Mouse (Mus musculus) kidney, embryonic 16.5 days (tissue): ENCODE measurements around the gene Gm49450. TPM values are rescaled to one million over a fixed set of nuclear protein-coding genes. Genes with fewer than 3 reads are reported as not detected.
"Not testable (repeated sequence)": the region's sequence is repeated elsewhere in the genome, so short reads cannot be mapped to it uniquely, and the experiment has no call there.

ENCODE experiments used
- ATAC-seq: fragments of 200-750 bp; cut with Nextera tagmentation; 2 replicates; pipeline ENCODE4 v1.8.0; 2017; ENCODE audit warnings: moderate TSS enrichment; ENCODE audit not compliant: low FRiP score, low TSS enrichment
- H3K27ac ChIP-seq: fragments of 300-500 bp; sonication (generic); 2 replicates; pipeline ENCODE4 v1.5.1; 2014; ENCODE audit warnings: low read length
- H3K27me3 ChIP-seq: fragments of 300-500 bp; sonication (generic); 2 replicates; pipeline ENCODE4 v1.6.1; 2014; ENCODE audit warnings: low read length, control low read depth, mixed read lengths; ENCODE audit not compliant: insufficient read depth
- H3K36me3 ChIP-seq: fragments of 300-500 bp; sonication (generic); 2 replicates; pipeline ENCODE4 v1.6.1; 2014; ENCODE audit warnings: low read length, control low read depth, mixed read lengths; ENCODE audit not compliant: insufficient read depth
- H3K4me1 ChIP-seq: fragments of 300-500 bp; sonication (generic); 2 replicates; pipeline ENCODE4 v1.6.1; 2014; ENCODE audit warnings: low read length, control low read depth, mixed read lengths; ENCODE audit not compliant: insufficient read depth
- H3K4me2 ChIP-seq: fragments of 300-500 bp; sonication (generic); replicated peaks from 2 replicates; pipeline ENCODE4 v1.6.1; 2014; ENCODE audit warnings: low read depth, low read length
- H3K4me3 ChIP-seq: fragments of 300-500 bp; sonication (generic); 2 replicates; pipeline ENCODE4 v1.5.1; 2014; ENCODE audit warnings: mild to moderate bottlenecking, low read length
- H3K9ac ChIP-seq: fragments of 300-500 bp; sonication (generic); replicated peaks from 2 replicates; pipeline ENCODE4 v1.6.1; 2014; ENCODE audit warnings: low read length
- H3K9me3 ChIP-seq: fragments of 300-500 bp; sonication (generic); 2 replicates; pipeline ENCODE4 v1.6.1; 2016; ENCODE audit warnings: low read length, control low read depth
- WGBS: fragments of 180-500 bp; shearing (Covaris S2); extraction: QIAGEN DNeasy Blood & Tissue Kit; methylation state at CpG from one replicate; pipeline ENCODE4 v1.1.7; 2014; 5-methylcytosine and 5-hydroxymethylcytosine counted together
- polyA plus RNA-seq: library from polyadenylated mRNA; unstranded; fragments of >200 nt; fragmentation: Nextera tagmentation; extraction: Ambion mirVana; gene quantifications from 2 replicates; pipeline ENCODE4 v1.2.1, GENCODE M21; 2015

The Gm49450 gene
- polyA plus RNA-seq, 1 experiment from 2014 or later, result not detected

GRCm38 (mm10) chr15:98930017-98930734, 23.2 kb downstream of the Gm49450 start:
- Histone ChIP-seq H3K4me1 (peaks cover 14% of the 10 kb centered on the region), H3K27me3 (no peaks in the 10 kb centered on the region), H3K4me3 (no peak overlapping the region), H3K36me3 (peaks cover 11% of the 10 kb centered on the region), H3K4me2 (no peak overlapping the region), H3K27ac (0 out of 2 replicates have a peak overlapping the region, but pooled peaks have one; percentile 29), H3K9ac (no peak overlapping the region), H3K9me3 (no peaks in the 10 kb centered on the region; the same call in 1 of the 2 replicates)
- WGBS, result 51% methylated on average over 8 of the region's 8 CpGs
- ATAC-seq, result no peak

GRCm38 (mm10) chr15:98928598-98929240, 24.6 kb downstream of the Gm49450 start:
- no peak overlapping the region for H3K27ac ChIP-seq
- no peaks in the 10 kb centered on the region for H3K27me3 ChIP-seq
- peaks cover 11% of the 10 kb centered on the region for H3K36me3 ChIP-seq
- peak; percentile 76; the same call in 1 of the 2 replicates for ATAC-seq
- peak overlapping the region; percentile 6; the same call in 1 of the 2 replicates for H3K4me3 ChIP-seq
- H3K9me3 ChIP-seq, result no peaks in the 10 kb centered on the region; the same call in 1 of the 2 replicates
- 12% methylated on average over 13 of the region's 13 CpGs for WGBS
- H3K4me1 ChIP-seq, result peaks cover 12% of the 10 kb centered on the region; the same call in 1 of the 2 replicates
- peak overlapping the region; percentile 32; the same call in 1 of the 2 replicates for H3K9ac ChIP-seq
- H3K4me2 ChIP-seq, result peak overlapping the region; percentile 29

DNA sequence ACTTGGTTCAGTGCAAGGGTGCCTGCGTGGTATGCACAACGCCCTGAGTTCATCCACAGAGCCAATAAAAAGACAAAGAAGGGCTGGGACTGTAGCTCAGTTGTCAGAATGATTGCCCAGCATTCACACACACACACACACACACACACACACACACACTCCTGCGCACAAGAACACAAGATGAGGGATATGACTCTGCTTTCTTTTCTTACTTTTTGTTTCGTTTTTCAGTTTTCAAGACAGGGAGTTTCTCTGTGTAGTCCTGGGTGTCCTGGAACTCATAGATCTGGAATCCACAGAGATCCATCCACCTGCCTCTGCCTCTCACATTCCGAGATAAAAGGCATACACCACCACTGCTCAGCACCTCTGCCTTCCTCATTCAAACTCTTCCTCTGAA, 25.8 kb downstream of the Gm49450 start:
- Histone ChIP-seq H3K9me3 (no peaks in the 10 kb centered on the region; the same call in 1 of the 2 replicates), H3K36me3 (peaks cover 11% of the 10 kb centered on the region), H3K27ac (no peak overlapping the region), H3K4me3 (no peak overlapping the region), H3K27me3 (no peaks in the 10 kb centered on the region), H3K4me1 (peaks cover 7% of the 10 kb centered on the region; the same call in 1 of the 2 replicates), H3K4me2 (no peak overlapping the region), H3K9ac (no peak overlapping the region)
- WGBS, result 84% methylated on average over 5 of the region's 5 CpGs
- ATAC-seq, result no peak

DNA sequence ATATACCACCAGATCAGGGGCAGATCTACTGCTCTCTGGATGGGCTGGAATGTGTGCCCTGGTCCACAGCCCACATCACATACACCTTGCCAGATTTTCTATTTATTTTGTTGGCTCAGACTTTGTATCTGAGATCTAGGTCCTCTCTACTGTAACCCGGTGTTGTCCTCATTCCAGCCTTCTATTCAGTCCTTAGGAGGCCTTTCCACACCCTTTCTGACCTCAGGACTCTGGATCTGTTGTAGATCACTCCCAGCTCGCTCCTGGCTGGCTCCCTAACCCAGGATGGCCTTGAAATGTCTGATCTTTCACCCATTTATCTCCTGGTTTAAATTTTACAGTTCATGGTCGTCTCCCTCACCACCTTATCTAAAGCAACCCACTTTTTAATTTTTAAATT, 28.7 kb downstream of the Gm49450 start:
- Histone ChIP-seq H3K36me3 (no peaks in the 10 kb centered on the region; the same call in 1 of the 2 replicates), H3K9me3 (no peaks in the 10 kb centered on the region; the same call in 1 of the 2 replicates), H3K9ac (no peak overlapping the region), H3K27me3 (no peaks in the 10 kb centered on the region), H3K4me3 (no peak overlapping the region), H3K27ac (no peak overlapping the region), H3K4me1 (peaks cover 4% of the 10 kb centered on the region; the same call in 1 of the 2 replicates), H3K4me2 (no peak overlapping the region)
- ATAC-seq, result no peak
- 73% methylated on average over 3 of the region's 3 CpGs for WGBS

GRCm38 (mm10) chr15:98923031-98923537, 30.3 kb downstream of the Gm49450 start:
- no peak overlapping the region for H3K4me2 ChIP-seq
- no peak overlapping the region for H3K27ac ChIP-seq
- ATAC-seq, result no peak
- H3K4me1 ChIP-seq, result no peaks in the 10 kb centered on the region
- WGBS, result 86% methylated on average over 2 of the region's 2 CpGs
- no peaks in the 10 kb centered on the region for H3K27me3 ChIP-seq
- no peaks in the 10 kb centered on the region; the same call in 1 of the 2 replicates for H3K36me3 ChIP-seq
- no peak overlapping the region for H3K9ac ChIP-seq
- H3K9me3 ChIP-seq, result no peaks in the 10 kb centered on the region; the same call in 1 of the 2 replicates
- no peak overlapping the region for H3K4me3 ChIP-seq

- H3K27me3 ChIP-seq, result no peaks in the 10 kb centered on the region
- H3K4me3 ChIP-seq, result no peak overlapping the region
- H3K9me3 ChIP-seq, result no peaks in the 10 kb centered on the region; the same call in 1 of the 2 replicates
- H3K4me2 ChIP-seq, result no peak overlapping the region
- no peaks in the 10 kb centered on the region for H3K4me1 ChIP-seq
- H3K9ac ChIP-seq, result no peak overlapping the region
- 58% methylated on average over 3 of the region's 3 CpGs for WGBS
- no peak overlapping the region for H3K27ac ChIP-seq
- ATAC-seq, result no peak
- H3K36me3 ChIP-seq, result no peaks in the 10 kb centered on the region; the same call in 1 of the 2 replicates
Measured at GRCm38 (mm10) chr15:98922581-98922980, 30.8 kb downstream of the Gm49450 start.

GRCm38 (mm10) chr15:98921510-98921909, 31.8 kb downstream of the Gm49450 start:
- Histone ChIP-seq H3K9ac (no peak overlapping the region), H3K27me3 (no peaks in the 10 kb centered on the region), H3K4me1 (peaks cover 4% of the 10 kb centered on the region), H3K9me3 (no peaks in the 10 kb centered on the region; the same call in 1 of the 2 replicates), H3K36me3 (no peaks in the 10 kb centered on the region; the same call in 1 of the 2 replicates), H3K4me3 (no peak overlapping the region), H3K4me2 (no peak overlapping the region), H3K27ac (no peak overlapping the region)
- no peak for ATAC-seq
- 83% methylated on average over 5 of the region's 5 CpGs for WGBS

DNA sequence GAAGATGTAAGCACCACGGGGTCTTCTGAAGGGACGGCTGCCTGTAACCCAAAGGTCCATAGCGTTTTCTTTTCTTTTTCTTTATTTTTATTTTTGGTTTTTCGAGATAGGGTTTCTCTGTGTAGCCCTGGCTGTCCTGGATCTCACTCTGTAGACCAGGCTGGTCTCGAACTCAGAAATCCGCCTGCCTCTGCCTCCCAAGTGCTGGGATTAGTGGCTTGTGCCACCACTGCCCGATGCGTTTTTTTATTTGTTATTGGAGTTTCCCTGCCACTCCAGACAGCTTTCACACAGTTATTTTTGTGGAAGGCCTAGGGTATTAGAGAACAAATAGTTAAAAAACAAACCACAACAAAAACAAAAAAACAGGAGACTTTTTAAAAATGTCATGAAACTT, 34.9 kb downstream of the Gm49450 start:
- Histone ChIP-seq H3K4me3 (peak overlapping the region; percentile 81), H3K4me1 (peaks cover 10% of the 10 kb centered on the region), H3K9ac (peak overlapping the region; percentile 82), H3K4me2 (peak overlapping the region; percentile 72), H3K27ac (peak overlapping the region; percentile 22)
- not testable (repeated sequence) for H3K27me3 ChIP-seq, H3K36me3 ChIP-seq, ATAC-seq, H3K9me3 ChIP-seq
- WGBS, result 28% methylated on average over 8 of the region's 8 CpGs

GRCm38 (mm10) chr15:98917538-98918498, 35.5 kb downstream of the Gm49450 start, which contains the start of gene Lmbr1l:
Gene Lmbr1l (minus strand): TSS chr15:98918231.
- WGBS, result under 1% methylated on average over 80 of the region's 82 CpGs
- peaks cover 2% of the 10 kb centered on the region for H3K36me3 ChIP-seq
- no peaks in the 10 kb centered on the region for H3K27me3 ChIP-seq
- no peaks in the 10 kb centered on the region for H3K9me3 ChIP-seq
- H3K27ac ChIP-seq, result peak within 1 kb of the TSS; percentile 95
- peak within 1 kb of the TSS; percentile 81 for H3K4me3 ChIP-seq
- peak; percentile 99 for ATAC-seq
- H3K4me2 ChIP-seq, result peak within 1 kb of the TSS; percentile 72
- peak within 1 kb of the TSS; percentile 82 for H3K9ac ChIP-seq
- H3K4me1 ChIP-seq, result peaks cover 10% of the 10 kb centered on the region
